Mouse (Mus musculus) liver, embryonic 18 days (tissue): ENCODE results near the gene Etv1. TPM values are rescaled to one million over a fixed set of nuclear protein-coding genes. Genes with fewer than 3 reads are reported as not detected.

Experiments used
- polyA plus RNA-seq: library from polyadenylated mRNA; depleted of rRNA; stranded (reverse); fragments of >200 nt; gene quantifications from 2 replicates; pipeline ENCODE4 v1.2.3, GENCODE M21; 2012; rRNA removed

The Etv1 gene
- polyA plus RNA-seq: 0.19 and 0.31 TPM in 2 replicates

GRCm38 (mm10) chr12:38779186-38779777, at the start of gene Etv1:
Gene Etv1 (plus strand): TSS chr12:38779380.

